Mouse (Mus musculus): Measurements from ENCODE around the gene Sfxn2.

The Sfxn2 gene

DNA sequence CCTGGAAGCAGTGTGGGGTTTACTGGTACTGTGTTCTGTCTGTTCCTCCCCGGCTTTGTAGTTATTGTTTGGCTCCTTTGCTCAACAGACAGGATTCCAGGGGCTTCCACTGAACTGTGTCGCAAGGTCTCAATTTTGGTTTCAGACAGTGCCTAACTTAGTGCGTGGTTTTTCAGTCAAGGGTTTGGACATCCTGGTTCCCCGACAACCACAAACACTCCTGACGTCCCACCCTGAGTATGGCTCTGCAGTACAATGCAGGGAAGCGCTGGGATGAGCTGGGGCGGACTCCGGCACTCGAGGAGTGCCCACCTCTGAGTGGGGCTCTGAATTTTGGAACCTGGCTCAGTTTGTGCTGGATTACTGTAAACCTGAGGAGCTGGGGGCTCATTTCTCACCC, 56.6 kb downstream of the Sfxn2 start:
- DNase-seq (ENCODE audit: low read depth, low spot score) = no peak

DNA sequence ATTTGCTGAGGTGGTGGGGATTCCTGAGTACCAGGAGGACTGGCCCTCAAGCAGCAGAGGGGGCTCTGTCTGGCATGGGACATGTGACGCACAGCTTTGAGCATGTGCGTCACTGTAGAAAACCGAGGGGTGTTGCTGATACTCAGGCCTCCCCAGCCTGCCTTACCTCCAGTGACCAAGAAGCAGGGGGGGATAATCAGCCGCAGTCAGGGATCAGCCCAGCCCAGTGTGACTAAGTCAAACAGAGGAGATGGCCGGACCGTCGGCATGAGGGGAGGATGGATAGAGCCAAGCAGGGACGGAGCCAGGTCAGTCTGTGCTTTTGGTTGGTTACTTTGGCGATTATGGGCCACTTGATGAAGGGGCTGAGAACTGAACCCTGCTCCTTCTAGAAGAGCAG, 58.5 kb downstream of the Sfxn2 start:
- no peak for DNase-seq (ENCODE audit: low read depth, low spot score)

DNA sequence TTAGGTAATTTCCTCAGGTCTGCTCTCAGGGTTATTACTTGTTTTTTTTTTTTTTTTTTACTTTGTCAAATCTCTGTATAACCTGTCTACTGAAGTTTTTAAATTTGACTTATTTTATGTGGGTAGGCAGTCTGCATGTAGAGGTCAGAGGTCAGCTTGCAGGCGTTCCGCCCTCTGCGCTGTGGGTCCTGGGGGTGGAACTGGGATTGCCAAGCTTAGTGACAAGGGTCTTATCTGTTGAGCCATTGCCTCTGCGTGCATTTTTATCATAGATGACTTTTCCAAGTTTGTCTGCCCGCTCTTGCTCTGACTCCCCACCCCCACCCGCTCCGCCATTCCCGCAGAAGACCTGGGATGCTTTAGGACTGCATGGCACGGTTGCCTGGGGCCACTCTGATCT, 62.6 kb downstream of the Sfxn2 start:
- DNase-seq (ENCODE audit: low read depth, low spot score) = no peak

DNA sequence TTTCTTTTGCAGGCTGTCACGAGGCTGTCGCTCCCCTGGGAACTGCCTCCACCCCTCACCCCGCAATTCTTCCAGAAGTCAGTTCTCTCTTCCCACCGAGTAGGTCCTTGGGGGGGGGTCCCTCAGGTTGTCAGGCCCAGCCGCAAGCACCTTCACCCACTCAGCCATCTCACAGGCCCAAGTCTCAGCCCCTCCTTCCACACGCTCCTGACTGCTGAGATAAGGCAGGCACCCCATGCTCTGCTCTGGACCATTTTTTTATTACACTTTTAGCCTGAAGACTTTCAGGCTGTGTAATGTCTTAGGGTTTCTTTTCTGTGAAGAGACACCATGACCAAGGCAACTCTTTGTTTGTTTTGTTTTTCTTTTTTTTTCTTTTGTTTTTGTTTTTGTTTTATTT, 64.4 kb downstream of the Sfxn2 start:
- DNase-seq (ENCODE audit: low read depth, low spot score) = no peak

DNA sequence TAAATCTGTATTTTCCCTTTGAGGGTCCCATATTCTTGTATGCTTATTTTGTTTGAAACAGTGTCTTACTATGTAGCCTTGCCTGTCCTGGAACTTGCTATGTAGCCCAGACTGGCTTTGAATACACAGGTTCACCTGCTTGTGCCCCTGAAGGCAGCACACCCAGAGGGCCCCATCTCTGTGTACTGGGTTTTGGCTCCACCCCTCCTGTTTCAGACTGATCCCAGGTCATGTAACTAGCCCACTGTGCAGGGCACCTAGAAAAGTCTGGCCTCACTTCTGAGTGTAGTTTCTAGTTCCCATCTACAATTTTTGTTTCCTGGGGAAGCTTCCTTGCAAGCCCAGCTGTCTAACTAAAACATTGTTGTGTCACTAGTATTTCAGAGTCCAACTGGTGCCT, 65.9 kb downstream of the Sfxn2 start:
- DNase-seq (ENCODE audit: low read depth, low spot score) = no peak

DNA sequence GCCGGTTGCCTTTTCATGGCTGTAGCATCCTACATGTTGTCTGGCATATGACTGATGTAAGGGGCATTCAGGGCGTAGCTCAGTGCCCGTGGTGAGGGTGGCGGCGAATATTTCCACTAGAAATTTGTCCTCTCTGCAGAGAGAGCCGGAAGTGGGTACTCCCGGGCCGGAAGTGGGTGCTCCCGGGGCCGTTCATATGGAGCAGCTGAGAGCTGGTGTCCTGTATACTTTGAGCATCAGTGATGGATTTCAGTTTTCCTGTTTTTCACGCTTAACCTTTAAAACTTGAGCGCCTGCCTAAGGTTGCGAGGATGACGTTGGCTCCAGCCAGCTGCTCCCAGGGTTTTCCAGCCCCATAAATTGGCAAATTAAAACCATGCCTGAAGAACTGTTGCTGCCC, 66.3 kb downstream of the Sfxn2 start:
- DNase-seq (ENCODE audit: low read depth, low spot score) = no peak

DNA sequence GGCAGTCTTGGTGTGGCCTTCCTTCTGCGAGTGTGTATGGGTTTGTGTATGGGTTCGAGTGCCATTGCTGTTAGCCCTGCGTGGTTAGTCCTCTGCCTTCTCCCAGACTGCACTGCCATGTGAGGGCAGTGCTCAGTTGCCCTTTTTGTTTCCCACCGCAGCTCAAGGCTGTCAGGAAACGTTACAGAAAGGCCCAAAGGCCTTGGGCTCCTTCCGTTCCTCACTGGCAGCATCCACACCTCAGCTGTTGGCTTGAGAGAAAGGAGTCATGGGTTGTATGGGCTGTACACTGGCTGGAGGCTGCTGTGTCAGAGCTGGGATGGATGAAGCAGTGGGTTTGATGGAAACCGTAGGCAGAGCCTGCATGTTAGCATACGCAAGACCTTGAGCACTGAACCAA, 67.6 kb downstream of the Sfxn2 start:
- DNase-seq (ENCODE audit: low read depth, low spot score) = no peak

DNA sequence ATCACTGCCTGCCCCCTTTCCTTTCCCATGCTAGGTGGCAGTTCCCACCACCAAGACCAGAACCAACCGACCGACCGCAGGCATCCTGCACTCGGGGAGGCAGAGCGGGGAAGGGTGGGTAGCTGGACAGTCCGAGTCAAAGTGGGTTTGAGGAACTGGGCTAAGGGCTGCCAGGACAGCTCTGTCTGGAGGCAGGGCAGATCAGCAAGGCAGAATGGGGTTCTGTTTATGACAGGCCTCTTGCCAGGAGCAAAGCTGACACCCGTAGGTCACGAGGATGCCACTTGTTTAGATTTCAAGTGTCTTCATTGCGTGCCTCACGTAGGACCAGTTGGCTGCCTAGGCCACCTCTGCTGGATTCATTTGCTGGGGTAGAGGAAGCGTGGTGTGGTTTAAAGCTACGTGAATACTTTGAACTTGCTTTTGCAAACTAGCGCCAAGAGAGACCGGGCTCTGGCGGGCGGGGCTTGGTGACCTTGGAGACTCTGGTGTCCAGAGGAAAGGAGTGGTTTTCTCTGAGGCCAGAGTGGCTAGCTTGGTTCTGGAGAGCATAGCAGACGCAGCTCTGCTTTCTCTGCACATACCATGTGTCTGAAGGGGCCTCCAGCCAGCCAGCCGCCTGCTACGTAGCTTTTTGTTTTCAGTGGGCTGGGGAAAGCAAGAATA, 68.4 kb downstream of the Sfxn2 start:
- DNase-seq (ENCODE audit: low read depth, low spot score) = no peak

DNA sequence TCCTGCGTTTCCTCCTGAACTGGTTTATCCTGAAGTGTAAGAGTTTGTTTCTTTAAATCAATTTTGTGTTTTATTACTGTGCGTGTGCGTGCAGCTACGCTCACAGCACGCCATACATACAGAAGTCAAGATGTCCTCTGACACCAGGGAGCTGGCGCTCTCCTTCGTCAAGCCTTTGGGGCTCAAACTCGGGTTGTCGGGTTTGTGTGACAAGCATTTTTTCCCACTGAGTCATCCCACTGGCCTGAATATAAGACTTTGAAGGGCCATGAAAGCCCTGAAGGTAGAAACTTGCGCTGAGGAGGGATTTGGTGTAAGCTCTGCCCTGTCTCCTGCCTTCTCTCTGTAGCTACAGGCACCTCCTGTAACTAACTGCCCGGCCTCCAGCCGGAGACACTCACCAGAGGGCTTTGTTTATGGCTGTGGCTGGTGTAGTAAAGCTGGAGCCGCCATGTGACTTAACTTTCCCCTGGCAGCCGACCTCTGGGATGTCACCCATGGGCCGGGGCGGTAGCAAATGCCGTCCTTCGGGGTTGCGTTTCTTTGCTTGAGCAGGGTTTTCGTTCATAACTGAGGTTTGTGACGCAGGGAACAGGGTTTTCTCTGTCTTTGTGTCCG, 69.1 kb downstream of the Sfxn2 start:
- no peak for DNase-seq (ENCODE audit: low read depth, low spot score)

DNA sequence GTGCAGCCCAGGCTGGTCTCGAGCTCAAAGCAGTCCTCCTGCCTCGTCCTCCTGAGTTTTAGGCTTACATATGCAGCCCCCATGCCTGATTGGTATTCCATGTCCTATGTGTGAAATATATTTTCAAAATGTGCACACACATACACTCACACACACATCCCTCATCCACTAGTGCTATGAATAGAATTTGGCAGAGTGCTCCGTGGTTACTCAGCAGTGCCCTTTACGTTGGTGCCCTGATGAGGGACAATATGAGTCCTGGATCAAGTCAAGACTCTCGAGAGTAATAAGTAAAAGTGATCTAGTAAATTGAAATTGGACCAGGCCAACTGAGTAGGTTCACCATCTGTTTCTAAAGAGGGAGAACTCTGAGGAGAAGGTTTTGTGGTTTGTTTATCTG, 70.1 kb downstream of the Sfxn2 start:
- DNase-seq (ENCODE audit: low read depth, low spot score) = no peak

DNA sequence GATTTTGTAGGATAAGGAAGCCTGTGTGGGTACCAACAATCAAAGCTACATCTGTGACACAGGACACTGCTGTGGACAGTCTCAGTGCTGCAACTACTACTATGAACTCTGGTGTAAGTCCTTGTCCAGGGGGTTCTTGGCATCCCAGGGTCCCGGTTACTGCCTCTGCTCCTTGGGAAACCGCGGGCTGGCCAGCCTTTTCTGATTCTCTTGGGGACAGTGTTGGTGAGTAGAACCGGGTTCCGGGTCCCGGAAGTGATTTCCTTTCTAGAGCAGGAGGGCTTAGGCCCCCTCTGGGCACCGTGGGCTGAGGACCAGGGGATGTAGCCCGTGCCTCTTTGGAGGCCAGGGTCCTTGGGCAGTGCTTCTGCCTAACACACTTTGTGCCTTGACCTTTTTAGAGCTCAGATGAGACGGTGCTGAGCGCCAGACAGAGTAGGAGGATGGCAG, 71.2 kb downstream of the Sfxn2 start:
- no peak for DNase-seq (ENCODE audit: low read depth, low spot score)

DNA sequence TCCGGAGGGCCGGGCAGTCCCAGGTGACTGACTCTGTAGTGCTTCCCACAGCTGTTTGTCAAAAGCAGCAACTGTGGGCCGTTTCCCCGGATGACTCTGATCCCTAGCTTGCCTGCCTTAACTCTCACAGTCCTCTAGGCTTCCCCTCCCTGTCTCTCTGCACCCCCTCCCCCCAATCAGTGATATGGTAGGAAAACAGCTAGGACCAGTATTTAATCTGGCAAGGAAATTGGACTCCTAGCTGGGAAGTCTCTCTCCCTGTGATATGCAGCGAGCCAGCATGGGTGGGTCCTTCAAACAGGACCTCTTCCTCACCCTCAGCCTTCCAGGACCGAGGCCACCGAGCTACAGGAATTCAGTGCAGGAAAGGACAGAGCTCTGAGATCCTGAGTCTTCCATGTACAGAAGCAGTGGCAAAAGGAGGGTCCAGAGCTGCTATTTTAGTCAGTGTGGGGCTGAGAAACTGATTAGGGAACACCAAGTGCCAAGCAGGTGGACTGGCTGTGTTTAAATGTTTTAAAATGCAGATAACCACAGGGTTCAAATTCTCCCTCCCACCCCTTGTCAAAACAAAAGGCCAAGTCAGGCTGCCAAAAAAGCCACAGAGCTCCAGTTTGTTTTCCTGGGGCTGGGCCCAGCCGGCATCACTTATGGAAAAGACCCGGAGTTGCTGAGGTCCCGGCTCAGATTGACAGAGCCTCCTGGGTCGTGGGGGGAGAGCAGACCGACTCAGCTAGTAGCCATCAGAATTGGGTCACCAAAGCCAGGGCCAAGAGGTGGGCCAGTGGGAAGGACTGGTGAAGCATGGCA, 71.8 kb downstream of the Sfxn2 start:
- no peak for DNase-seq (ENCODE audit: low read depth, low spot score)

DNA sequence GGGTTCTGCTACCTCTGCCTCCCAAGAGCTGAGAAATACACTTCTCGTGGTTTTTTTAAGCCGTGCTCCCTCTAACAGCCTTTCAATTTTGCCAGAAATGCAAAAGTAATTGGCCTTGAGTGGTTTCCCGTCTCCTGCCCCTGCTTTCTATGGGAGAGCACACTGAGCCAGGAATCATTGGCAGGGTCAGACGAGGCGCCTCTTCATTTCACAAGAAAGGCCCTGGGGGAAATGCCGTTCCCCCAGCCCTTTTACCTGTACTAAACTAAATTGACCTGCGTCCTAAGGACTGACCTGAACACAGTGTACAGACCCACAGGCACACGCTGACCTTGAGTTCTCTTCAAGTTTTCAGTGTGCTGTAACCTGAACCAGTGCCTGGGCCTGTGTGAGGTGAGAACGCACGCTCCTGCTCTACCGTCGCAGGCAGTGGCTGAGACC, 72.9 kb downstream of the Sfxn2 start:
- no peak for DNase-seq (ENCODE audit: low read depth, low spot score)

DNA sequence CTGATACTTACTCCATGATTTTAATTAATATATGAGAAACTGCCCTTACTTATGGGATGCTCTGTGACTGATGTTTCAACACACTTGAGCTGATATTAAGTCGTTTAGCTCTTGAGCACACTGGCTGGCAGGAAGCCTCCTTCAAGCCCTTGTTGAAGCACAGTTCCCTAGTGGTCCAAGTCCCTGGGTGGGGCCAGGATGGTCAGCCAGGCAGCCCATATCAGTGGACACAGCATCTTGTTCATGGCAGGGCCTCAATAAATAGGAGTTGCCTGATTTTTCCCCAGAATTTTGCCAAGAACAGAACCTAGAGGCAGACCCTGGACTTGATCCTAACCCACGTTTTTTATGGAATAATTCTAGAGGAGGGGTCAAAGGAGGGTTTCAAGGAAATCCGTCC, 74.1 kb downstream of the Sfxn2 start:
- no peak for DNase-seq (ENCODE audit: low read depth, low spot score)
